Mouse (Mus musculus) right cerebral cortex, postnatal 10 days (tissue): ENCODE data around the gene Crat.

Source experiments
- DNase-seq, 2 experiments: peaks; one replicate each; pipeline ENCODE4 v3.0.0; 2021; ENCODE audit warnings: low spot score in 2 of 2

Gene Crat

DNA sequence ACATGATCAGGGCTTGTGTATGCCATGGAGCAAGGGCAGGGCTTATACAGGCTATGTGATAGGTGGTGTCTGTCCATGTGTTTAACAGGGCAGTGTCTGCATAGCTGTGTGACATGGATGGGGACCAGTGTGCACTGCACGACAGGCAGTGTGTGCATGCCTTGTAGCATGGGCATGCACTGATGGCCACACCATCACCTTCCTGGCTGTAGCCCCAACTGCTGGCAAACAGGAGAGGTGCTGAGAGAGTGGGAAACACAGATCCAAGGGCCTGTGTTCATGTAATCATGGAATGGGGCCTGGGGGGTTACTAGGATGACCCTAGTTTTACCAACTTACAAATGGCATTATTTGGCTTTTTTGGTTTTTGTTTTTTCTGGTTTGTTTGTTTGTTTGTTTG lies 11.7 kb downstream of the Crat start:
- DNase-seq, result peak in 1 of 2 experiments; percentile 31

DNA sequence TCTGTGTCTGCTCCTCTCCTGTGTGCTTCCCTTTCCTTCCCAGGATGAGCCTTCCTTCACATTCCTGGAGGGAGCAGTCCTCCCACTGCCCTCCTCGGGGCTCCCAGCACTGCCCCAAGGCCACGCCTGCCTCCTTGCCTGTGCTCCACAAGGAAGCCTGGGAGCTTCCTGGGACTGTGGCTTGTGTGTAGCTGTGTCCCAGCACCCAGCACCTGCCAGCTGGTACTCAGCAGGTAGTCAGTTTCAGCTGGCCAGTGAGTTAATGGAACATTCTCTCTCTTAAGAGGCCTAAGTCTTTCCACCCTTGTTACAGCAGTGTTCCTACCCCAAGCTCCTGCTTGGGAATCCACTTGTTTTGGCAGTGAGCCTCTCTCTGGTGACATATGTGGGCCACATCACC lies 12.8 kb downstream of the Crat start:
- no peak for DNase-seq

DNA sequence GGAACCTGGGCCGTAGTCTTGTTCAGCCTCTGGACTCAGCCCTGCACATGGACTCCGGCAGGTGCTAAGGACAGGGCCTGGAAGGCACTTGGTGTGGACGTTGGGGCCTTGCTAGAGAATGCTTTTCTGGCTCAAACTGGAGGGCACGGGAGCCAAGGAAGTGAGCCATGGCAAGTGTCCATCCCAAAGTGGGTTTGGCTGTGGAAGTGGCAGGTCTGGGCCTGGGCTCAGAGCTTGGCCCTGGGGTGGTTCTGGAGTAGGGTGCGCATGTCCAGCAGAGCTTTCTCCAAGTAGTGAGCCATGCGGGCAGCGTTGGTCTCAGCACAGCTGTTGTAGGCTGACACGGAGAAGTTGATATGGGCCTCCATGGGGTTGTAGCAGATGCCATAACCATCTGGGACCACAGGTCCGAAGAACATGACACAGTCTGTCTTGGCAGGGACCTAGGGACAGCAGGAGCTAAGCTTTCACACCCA lies 13.2 kb downstream of the Crat start:
- DNase-seq, result peak in 1 of 2 experiments; percentile 51

DNA sequence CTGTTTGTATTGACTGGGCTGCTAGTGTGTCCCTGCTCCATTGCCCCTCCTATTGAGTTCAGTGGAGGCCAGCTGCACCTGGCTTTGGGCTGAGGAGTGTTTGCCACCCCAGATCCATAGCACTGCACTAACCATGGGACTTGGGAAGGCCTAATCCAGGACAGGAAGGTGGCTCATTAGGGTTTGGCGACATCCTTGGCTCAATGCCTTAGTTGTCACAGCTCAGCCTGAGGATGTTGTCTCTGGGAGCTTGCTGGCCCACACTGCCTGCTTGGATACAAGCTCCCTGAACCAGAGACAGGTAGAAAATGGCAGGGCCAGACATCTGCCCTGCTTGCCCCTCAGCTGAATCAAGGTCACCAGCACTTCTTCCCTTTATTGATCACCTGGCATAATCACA lies 14.0 kb downstream of the Crat start:
- no peak for DNase-seq

DNA sequence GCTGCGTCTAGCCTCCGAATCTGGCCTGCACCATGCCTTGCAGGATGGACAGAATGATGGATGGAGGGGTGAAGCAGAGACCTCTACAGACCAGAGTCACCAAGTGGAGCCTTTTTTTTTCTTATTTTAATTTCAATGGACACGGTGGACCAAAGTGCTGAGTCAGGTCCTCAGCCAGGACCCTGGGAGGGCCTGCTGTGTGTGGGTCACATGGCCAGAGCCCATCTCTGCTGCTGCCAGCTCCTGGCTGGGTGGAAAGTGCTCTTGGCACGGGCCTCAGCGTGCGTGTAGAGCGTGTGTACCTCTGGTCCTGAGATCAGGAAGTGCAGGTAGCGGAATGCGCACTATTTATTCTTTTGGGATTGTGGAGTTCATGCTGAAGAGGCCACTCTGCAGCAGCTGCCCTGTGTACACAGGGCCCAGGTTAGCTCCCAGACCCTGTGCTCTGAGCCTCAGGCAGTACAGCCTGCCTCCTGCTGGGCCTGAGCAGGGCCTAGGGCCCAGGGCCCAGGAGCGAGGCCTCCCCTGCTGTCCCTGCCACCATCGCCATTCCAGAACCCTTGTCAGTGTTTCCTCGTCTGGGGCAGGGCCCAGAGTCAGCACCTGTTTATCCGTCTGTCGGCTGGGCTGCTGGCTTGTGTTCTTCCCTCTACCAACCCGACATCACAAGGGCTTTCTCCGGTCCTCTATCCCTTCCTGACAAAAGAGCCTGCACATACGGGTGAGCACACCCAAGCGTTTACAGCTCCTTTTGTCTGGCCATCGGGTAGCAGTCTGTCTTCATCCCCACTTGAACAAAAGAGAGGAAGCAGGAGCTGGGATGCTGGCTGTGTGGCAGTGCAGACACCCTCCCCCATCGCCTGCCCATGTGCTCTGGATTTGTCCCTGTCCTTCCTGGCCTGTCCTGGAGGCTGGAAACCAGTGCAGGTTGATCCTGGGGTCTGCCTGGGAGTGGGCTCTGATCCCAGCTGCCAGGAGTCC lies 16.1 kb downstream of the Crat start:
- no peak for DNase-seq

DNA sequence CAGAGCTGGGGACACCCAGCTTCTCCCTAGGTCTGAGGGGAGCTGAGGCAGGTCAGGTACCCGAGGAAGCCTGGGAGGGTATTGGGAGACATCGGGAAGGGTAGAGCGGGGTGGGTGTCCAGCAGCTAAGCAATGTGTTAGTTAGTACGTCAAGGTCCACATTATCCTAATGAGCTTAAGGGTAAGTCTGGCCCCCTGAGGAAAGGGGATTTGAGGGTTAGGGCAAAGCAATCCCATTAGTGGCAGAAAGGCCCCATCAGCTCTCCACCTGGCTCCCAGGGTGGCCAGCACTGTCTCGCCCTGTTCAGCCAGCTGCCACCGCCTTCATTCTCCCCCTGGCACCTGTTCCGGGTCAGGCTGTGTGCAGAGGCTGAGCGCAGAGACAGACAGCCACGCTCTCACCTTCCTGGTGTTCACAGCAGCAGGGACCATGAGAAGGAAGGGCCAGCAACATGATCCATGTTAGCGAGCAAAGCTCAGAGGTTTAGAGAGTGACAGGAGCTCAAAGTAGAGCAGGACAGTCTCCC lies 17.6 kb downstream of the Crat start:
- no peak for DNase-seq

DNA sequence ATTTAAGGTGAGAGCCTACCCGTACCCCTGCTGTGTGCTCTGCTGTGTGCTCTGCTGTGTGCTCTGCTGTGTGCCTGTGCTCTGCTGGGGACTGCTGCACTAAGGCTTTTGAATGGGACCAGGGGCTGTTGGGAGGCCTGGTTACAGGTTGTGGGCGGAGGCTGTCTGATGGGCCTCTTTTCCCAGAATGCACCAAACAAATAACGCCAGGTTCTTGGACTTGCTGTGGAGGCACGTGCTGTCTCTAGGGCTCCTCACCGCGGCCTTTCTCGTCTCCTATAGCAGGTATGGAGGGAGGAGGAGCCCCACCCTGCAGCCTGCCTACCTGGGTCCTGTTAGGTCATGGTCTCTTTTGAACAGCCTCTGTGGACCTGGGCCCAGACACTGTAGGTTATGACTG lies 19.4 kb downstream of the Crat start:
- DNase-seq, result no peak

DNA sequence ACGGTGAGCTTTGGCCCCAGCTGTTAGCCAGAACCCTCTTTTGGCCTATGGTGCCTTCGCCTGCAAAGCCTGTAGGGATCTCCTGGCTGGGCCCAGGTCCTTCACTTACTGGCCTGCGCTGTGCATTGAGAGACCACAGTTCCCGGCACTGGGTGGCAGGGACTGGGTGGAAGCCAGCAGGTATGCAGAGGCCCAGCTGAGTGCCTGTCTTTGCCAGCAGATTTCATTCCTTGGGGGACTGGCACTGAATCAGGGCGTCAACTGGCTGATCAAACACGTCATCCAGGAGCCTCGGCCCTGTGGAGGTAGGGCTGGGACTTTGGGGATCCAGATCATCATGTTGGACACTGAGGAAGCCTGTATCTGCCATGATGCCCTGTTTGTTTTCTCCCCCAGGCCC lies 19.9 kb downstream of the Crat start:
- DNase-seq, result no peak

DNA sequence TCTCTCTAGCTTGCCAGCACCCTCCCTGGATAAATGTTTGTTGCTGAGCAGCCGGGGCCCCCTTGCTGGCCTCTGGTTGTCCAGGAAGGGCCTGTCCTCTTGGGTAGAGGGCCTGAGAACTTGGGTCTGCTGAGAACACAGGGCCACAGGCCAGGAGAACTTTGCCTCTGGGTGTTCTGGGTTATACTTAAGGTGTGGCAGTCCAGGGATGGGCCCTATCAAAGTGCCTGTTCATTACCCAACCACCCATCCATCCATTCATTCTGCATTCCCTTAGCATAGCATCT lies 22.3 kb downstream of the Crat start:
- no peak for DNase-seq

DNA sequence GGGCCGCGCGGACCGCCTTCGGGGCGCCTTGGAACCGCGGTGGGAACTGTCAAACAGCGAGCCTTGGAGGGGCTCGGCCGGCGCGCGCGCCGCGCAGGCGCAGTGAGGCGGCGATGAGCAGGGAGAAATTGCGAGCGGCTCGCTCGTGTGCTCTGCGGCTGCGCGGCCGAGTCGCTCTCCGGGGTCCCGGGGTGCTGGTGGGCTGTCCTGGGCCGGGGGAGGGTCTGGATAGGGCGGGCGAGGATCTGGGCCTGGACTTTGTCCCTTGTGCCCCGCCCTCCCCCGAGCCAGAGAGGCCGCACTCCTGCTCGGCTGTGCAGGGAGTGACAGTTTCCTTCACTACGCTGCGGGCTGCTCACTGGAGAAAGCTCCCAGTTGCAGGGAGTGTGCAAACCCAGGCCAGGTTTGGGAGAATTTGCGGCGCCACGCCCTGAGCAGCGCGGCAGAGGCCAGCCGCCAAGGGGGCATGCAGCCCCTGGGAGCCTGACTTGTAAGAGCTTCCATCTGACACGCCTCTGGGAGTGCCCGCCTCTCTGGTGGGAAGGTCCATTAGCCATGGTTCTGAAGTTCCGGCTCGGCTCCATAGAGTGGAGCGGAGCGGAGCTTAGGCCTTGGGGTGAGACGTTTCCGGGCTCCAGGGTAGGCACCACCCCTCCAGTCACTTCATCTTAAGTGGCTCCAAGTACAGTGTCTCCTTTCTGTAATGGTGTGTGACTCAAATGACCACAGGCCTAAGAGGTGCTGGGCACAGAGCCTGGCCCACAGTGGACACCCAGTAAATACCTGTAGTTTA lies 22.8 kb downstream of the Crat start:
- DNase-seq, result peak; percentile 75 to 91

DNA sequence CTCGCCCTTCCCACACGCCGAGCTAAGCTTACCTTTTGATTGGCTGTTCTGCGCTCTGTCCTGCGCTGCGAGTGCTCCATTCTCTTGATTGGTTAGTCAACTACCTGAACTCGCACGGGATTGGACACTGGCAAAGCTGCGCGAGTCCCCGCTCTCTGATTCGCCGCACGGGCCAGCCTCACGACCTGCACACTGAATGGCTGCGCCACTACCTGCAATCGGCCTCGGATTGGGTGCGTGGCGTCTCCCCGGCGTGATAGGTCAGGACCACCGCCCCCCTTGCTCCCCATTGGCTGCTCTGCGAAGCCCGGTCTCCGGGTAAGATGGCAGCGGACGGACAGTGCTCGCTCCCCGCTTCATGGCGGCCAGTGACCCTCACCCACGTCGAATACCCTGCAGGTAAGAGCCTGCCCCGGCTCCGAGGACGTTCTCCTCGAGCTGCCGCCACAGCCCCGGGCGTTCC lies 23.5 kb downstream of the Crat start, which contains the start of gene Dolpp1:
Dolpp1 (plus strand) TSS at position 141 of the 463 bp plus-strand sequence.
- DNase-seq, result peak; percentile 100

DNA sequence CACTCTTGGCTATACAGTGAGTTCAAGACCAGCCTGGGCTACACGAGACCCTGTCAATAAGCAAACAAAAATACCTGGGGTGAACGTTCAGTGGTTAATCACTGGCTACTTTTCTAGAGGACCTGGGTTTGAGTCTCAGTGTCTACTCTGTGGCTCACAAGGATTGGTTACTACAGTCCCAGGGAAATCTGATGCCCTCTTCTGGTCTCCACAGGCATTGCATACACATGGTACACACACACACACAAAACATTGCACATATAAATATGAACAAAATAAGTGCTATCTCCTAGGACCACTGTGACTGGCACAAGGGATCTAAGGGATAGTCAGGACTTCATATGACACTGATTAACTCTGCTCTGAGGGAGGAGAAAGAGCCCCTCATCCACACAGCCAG lies 26.6 kb downstream of the Crat start:
- no peak for DNase-seq

DNA sequence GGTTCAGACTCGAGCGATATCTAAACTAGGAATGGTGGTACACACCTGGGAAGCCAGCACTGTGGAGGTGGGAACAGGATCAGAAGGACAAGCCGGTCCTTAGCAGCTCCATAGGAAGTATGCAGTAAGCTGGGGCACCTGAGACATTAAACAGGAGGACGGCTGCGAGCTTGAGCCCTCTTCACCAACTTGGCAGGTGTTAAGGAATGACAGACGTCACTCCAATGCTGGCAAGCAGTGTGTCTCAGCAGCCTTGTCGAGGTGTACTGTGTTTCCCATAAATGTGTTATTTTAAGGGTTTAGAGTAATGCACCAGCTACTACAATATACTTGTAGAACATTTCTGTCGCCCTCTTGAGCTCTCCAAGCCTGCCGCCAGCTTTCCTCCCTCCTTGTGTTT lies 28.7 kb downstream of the Crat start:
- DNase-seq, result no peak

DNA sequence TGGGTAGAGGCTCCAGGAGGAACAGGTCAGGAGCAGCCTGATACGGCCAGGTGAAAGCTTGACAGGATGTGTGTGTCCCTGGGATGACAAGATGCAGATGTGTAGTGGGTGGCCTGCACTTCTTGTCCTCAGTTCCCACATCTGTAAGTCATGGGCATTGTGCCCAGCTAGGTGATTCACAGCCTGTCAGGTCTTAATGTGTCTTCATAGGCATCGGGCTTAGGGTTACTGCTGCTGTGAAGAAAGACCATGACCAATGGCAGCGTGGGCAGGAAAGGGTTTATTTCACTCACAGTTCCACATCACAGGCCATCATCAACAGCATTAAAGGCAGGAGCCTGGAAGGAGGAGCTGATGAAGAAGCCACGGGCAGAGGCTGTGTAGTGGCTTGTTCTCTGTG lies 30.0 kb downstream of the Crat start:
- no peak for DNase-seq

DNA sequence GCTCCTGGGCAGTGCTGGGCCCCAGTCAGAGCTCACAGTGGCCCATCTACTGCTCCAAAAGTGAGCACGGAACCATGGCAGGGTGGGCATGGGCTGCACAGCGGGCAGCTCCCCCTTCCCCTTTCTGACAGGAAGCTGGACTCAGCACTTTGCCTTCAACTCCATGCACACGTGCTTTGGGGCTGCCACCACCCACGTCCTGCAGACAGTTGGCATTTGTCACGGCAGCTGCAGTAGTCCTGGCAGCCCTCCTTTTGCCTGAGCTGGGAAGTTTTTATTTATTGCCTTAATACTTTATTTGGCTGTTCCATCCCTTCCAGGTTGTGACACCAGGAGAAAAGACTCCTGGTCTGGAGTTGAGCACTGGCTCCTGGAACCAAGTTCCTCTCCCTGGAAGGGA lies 30.8 kb downstream of the Crat start:
- no peak for DNase-seq

DNA sequence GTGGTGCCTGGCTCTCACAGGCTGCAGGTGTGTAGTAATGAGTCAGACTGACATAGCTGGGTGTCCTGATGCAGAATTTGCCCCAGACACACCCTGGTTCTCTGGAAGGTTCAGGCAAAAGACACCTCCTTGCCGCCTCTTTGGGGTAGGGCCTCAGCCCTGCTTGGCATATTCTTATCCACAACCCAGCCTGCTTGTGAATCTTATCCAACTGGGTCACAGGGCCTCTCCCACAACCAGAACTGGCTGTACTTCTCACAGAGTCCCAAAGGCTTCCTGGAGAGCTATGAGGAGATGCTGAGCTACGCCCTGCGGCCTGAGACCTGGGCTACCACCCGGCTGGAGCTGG lies 34.3 kb downstream of the Crat start:
- no peak for DNase-seq

DNA sequence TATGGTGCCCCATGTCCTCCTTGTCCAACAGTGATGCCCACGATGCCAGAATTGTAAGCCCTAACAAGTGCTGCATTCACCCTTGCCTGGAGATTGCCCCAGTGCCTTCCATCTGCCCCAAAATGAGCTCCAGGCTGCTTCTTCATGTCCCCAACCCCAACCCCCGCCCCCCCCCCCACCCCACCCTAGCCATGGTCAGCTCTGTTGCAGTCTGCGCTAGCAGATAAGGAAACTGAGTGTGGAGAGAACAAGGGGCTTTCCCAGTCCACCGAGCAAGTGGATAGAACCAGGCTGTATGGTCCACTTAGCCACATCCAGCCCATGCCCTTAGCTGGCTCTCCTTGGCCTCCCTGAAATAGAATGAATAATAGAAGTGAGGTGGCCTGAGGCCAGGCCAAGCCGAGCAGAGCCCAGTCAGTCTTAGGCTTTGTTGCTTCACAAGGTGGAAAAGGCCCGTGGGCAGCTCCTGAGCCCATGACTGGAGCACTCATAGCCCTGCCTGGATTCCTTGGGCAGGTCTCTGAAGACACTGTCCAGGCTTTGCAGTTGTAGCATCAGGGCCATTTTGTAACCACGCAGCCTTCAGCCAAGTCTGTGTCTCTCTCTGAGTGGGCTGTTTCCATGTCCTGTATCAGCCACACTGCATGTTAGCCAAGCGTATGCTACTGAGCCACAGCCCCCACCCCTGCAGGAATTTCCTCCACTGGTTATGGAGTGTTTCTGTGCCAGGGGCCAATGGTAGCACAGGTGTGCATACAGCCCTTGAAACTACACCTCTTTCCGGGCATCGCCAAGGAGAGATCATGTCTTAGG lies 34.8 kb downstream of the Crat start:
- DNase-seq, result no peak

DNA sequence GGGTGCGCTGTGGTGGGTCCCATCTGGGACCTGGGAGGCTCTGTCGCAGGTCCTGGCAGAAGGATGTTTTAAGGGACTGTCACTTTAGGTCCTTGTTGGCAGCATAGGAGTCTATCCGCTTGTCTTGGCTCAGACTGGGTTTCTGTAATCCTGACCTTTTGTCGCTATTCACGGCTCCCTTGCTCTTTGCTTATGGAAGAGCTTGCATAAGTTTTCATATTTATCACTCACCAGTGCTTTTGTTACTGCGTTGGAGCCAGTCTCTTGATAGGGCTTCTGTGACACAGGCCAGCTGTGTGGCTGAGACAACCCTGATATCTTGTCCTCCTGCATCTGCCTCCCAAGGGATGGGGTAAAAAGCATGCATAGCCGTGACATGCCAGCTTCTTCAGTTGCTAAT lies 36.3 kb downstream of the Crat start:
- DNase-seq, result no peak

DNA sequence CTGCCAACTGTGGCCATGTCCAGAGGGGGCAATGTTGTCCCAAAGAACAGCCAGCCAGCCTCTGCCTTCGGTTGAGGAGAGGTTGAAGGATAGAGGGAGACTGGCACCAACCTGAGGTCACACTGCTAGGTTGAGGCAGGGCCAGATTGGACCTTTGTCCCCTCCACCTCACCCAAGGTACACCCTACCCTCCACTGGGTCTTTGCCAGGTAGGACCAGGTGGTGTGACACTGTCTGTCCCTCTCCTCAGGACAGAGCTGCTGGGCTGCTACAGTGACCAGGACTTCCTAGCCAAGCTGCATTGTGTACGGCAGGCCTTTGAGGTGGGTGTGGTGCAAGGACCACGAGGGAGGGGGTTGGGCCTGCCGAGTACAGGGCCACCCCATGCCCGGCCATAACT lies 37.9 kb downstream of the Crat start:
- DNase-seq, result no peak

DNA sequence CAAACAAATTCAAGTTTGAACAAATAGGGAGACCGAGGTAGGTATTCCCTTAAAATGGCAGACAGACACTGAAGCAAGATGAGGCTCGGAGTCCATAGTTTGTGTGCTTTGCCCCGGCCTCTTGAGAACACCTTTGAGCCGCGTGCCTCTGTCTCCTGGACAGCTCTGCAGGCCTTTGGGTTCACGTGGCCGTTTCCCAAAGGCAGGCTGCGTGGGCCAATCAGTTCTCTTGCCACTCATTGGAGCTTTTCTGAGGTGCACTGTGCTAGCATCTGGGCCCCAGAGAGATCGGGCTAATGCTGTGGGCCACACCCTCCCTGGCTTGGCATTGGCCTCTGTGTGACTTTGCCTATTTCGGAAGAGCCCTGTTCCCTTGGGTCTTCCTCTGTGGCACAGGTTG lies 39.7 kb downstream of the Crat start:
- no peak for DNase-seq

DNA sequence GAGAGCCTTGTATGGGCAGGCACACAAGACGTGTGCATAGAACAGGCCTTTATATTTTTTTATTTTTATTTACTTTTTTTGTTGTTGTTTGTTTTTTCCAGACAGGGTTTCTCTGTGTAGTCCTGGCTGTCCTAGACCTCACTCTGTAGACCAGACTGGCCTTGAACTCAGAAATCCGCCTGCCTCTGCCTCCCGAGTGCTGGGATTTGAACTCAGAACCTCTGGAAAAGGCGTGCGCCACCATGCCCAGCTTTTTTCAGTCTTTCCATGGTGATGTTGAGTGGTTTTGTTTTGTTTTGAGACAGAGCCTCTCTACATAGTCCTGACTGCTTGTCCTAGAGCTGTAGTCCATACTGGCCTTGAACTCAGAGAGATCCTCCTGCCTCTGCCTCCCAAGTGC lies 42.9 kb downstream of the Crat start:
- no peak for DNase-seq

DNA sequence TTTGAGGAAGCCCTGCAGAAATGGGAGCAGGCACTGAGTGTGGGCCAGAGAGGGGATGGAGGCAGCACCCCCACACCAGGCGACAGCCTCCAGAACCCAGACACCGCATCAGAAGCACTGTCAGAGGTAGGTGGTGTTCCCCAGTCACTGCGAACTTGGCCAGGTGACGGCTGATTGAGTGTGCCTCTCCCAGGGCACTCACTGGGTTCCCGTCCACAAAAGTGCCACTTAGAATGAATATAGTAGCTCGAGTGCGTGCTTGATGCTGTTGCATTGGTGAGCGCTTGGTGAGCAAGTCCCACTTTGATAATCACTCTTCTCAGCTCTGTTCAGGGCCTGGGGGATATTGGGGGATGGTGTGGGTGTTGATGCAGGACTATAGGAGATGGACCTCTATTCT lies 44.1 kb downstream of the Crat start:
- no peak for DNase-seq
